Mouse (Mus musculus): Measurements from ENCODE around the gene Rtp2.

DNA sequence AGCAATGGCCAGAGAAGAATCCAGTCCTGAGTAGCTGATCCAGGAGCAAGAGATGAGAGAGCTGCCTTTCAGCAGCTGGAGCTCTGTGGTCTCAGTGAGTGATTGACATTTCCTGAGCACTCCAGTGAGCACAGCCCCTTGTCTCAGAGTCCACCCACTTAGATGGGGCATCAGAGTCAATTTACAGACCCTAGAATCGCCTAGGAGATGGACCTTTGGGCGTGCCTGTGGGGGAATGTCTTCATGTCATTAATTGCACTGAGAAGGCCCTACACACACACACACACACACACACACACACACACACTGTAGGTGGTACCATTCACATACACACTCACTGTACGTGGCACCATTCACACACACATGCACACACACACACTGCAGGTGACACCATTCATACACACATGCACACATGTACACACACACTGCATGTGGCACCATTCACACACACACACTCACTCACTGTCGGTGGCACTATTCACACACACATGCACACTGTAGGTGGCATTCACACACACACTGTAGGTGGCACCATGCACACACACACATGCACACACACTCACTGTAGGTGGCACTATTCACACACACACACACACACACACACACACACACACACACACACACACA, 20.0 kb upstream of the Rtp2 start:
- TF ChIP-seq CTCF (conservative IDR thresholded peaks at IDR 0.05; ENCODE audit: low read length) = no peak
- no peak for TF ChIP-seq NANOG (IDR thresholded peaks at IDR 0.05; ENCODE audit: borderline replicate concordance, low read length)
- no peak for TF ChIP-seq POU5F1 (IDR thresholded peaks at IDR 0.05; ENCODE audit: borderline replicate concordance, low read length)

All from E14TG2a.4 (cell line).